Mouse (Mus musculus) cortical plate, adult 2 months (tissue): ENCODE measurements around the gene Tmem42.

Experiments
- CTCF ChIP-seq: fragments of 200-500 bp; IDR thresholded peaks from 2 replicates; pipeline ENCODE4 v1.5.1; 2011; ENCODE audit warnings: mild to moderate bottlenecking, control low read depth, low read length; ENCODE audit not compliant: insufficient read depth; ENCODE audit errors: extremely low read depth
- POLR2A ChIP-seq: fragments of 200-500 bp; IDR thresholded peaks from 2 replicates; pipeline ENCODE4 v1.6.1; 2011; ENCODE audit warnings: mild to moderate bottlenecking, low read length, control low read depth; ENCODE audit not compliant: insufficient read depth; ENCODE audit errors: extremely low read depth

GRCm38 (mm10) chr9:123024201-123024600 lies 3.1 kb downstream of the Tmem42 start:
- TF ChIP-seq POLR2A = no peak
- TF ChIP-seq CTCF = no peak
